Mouse (Mus musculus) embryonic facial prominence, embryonic 14.5 days (tissue): ENCODE data around the gene Ube2c. TPM values are rescaled to one million over a fixed set of nuclear protein-coding genes. Genes with fewer than 3 reads are reported as not detected.

ENCODE experiments used
- ATAC-seq: fragments of 200-750 bp; cut with Nextera tagmentation; 2 replicates; pipeline ENCODE4 v1.8.0; 2017; ENCODE audit warnings: low read depth, moderate number of reproducible peaks, moderate TSS enrichment
- DNase-seq: peaks from one replicate; pipeline ENCODE4 v3.0.0-alpha.2; 2015; ENCODE audit warnings: low spot score
- H3K27ac ChIP-seq: fragments of 300-500 bp; sonication (generic); replicated peaks from 2 replicates; pipeline ENCODE4 v1.5.1; 2014; ENCODE audit warnings: low read depth, mild to moderate bottlenecking, low read length, moderate library complexity
- H3K27me3 ChIP-seq: fragments of 300-500 bp; sonication (generic); replicated peaks from 2 replicates; pipeline ENCODE4 v1.6.1; 2014; ENCODE audit warnings: low read length; ENCODE audit not compliant: control insufficient read depth, insufficient read depth
- H3K36me3 ChIP-seq: fragments of 300-500 bp; sonication (generic); 2 replicates; pipeline ENCODE4 v1.6.1; 2014; ENCODE audit warnings: low read length, mixed read lengths; ENCODE audit not compliant: control insufficient read depth, insufficient read depth
- H3K4me1 ChIP-seq: fragments of 300-500 bp; sonication (generic); 2 replicates; pipeline ENCODE4 v1.6.1; 2014; ENCODE audit warnings: antibody characterized with exemption, low read length; ENCODE audit not compliant: control insufficient read depth, insufficient read depth
- H3K4me2 ChIP-seq: fragments of 300-500 bp; sonication (generic); 2 replicates; pipeline ENCODE4 v1.6.1; 2014; ENCODE audit warnings: low read depth, mild to moderate bottlenecking, low read length, moderate library complexity, mixed read lengths
- H3K4me3 ChIP-seq: fragments of 300-500 bp; sonication (generic); 2 replicates; pipeline ENCODE4 v1.5.1; 2014; ENCODE audit warnings: low read depth, mild to moderate bottlenecking, low read length
- H3K9ac ChIP-seq: fragments of 300-500 bp; sonication (generic); 2 replicates; pipeline ENCODE4 v1.6.1; 2014; ENCODE audit warnings: low read depth, mild to moderate bottlenecking, low read length, moderate library complexity, mixed read lengths
- H3K9me3 ChIP-seq: fragments of 300-500 bp; sonication (generic); 2 replicates; pipeline ENCODE4 v1.6.1; 2016; ENCODE audit warnings: low read length; ENCODE audit not compliant: control insufficient read depth
- WGBS: fragments of 180-500 bp; shearing (Covaris S2); extraction: QIAGEN DNeasy Blood & Tissue Kit; methylation state at CpG from one replicate; pipeline ENCODE4 v1.1.7; 2014; 5-methylcytosine and 5-hydroxymethylcytosine counted together
- polyA plus RNA-seq: library from polyadenylated mRNA; unstranded; fragments of >200 nt; fragmentation: Nextera tagmentation; extraction: Ambion mirVana; gene quantifications from 2 replicates; pipeline ENCODE4 v1.2.1, GENCODE M21; 2014

Ube2c gene
- polyA plus RNA-seq, 1 experiment from 2014 or later, result 229 TPM

DNA sequence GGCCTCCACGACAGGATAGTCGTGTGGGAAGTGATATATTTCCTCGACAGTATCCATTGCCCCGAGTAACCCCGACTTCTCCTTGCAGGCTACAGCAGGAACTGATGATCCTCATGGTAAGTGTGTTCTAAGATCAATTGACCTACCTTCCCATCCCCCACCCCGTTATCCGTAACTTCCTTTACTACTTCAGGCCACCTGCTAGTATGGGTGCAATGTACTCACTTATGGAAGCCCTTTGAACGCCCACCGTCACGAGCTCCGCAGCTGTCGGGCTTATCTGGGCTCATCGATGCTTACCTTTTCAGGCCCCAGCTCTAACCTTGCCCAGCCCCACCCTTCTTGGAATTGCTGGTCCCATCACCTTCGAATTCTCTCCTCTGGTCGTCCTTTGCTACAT, 581 bp downstream of the Ube2c start:
- Histone ChIP-seq H3K9me3 (no peaks in the 10 kb centered on the region), H3K27me3 (no peaks in the 10 kb centered on the region), H3K4me1 (peaks cover 18% of the 10 kb centered on the region; the same call in 1 of the 2 replicates), H3K27ac (0 out of 2 replicates have a peak overlapping the region, but pooled peaks have one; percentile 48), H3K4me2 (peak overlapping the region; percentile 93), H3K36me3 (peaks cover 42% of the 10 kb centered on the region), H3K9ac (peak overlapping the region; percentile 82), H3K4me3 (peak overlapping the region; percentile 93)
- DNase-seq (no peak), ATAC-seq (no peak)
- 4% methylated on average over 15 of the region's 15 CpGs for WGBS

DNA sequence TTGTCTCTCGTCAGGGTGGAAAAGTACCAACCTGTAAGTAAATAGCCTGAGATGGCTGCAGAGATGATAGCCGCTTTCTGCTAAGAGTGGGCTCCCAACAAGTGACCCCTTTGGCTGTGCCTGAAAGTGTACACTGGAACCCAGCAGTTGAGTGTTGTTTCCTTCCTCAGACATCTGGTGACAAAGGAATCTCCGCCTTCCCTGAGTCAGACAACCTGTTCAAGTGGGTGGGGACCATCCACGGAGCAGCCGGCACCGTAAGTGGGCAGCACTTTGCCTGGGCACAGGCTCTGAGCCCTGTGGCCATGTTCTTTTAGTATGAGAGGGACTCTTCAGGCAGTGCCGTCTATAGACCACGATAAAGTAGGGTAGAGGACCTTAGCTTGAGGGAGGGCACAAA, 1.4 kb downstream of the Ube2c start:
- Histone ChIP-seq H3K4me3 (peak overlapping the region; percentile 93), H3K4me1 (peaks cover 18% of the 10 kb centered on the region; the same call in 1 of the 2 replicates), H3K4me2 (peak overlapping the region; percentile 93), H3K9me3 (no peaks in the 10 kb centered on the region), H3K27ac (no peak overlapping the region), H3K36me3 (peaks cover 34% of the 10 kb centered on the region), H3K27me3 (no peaks in the 10 kb centered on the region), H3K9ac (peak overlapping the region; percentile 82)
- ATAC-seq, result no peak
- 74% methylated on average over 8 of the region's 8 CpGs for WGBS
- no peak for DNase-seq

DNA sequence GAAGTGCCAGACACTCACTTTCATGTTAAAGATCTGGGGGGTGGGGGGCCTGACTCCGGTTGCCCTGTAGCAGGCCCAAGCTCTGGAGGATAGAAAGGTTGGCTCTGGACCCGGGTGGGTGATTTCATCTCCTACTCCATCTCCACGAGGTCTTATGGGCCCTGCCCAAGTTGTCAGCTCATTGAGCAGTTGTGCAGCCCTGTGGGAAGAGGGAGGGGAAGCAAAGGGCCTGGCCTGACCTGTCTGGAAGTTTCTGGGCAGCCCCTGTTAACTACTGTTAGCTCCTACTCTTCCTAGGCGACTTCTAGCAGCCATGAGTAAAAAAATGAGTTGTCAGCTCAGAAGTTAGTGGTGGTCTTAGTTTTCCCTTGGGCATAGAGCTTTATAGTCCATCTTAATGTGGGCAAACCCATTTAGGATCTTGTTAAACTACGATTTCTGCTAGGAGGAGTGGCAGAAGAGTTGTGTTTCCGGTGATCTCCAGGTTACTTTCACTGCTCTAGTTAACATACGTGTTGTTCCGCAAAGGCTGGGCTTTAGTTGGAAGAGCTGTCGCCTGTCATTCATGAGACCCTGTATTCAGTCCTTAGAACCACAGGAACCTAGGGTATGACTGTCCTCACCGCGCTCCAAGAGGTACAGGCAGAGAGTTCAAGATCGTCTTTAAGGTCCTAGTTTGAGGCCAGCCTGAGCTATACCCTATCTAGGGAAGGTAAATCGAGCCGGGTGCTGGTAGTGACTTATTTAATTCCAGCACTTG, 3.7 kb downstream of the Ube2c start:
- no peak overlapping the region for H3K9ac ChIP-seq
- peaks cover 15% of the 10 kb centered on the region for H3K36me3 ChIP-seq
- H3K27me3 ChIP-seq, result no peaks in the 10 kb centered on the region
- H3K9me3 ChIP-seq, result no peaks in the 10 kb centered on the region
- peaks cover 18% of the 10 kb centered on the region; the same call in 1 of the 2 replicates for H3K4me1 ChIP-seq
- H3K4me3 ChIP-seq, result no peak overlapping the region
- ATAC-seq (no peak), DNase-seq (no peak)
- no peak overlapping the region for H3K4me2 ChIP-seq
- 79% methylated on average over 14 of the region's 14 CpGs for WGBS
- H3K27ac ChIP-seq, result no peak overlapping the region

DNA sequence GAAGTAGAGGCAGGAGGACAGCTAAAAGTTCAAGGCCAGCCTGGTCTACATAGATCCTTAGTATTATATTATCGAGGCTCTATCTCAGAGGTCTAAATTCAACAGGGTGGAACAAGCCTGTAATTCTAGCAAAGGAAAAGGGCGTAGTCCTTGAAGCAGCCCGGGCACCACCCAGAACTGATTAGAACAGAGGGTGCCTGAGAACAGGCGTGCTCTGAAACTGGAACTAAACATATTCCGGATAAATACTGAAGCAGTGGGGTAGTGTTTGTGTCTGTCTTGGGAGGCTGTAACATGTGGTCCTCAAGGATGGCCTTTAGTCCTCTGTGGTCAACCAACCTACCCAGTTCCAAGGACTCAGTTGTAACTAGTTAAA, 4.3 kb downstream of the Ube2c start:
- Histone ChIP-seq H3K27me3 (no peaks in the 10 kb centered on the region), H3K9me3 (no peaks in the 10 kb centered on the region), H3K36me3 (peaks cover 15% of the 10 kb centered on the region), H3K27ac (no peak overlapping the region), H3K4me1 (peaks cover 18% of the 10 kb centered on the region; the same call in 1 of the 2 replicates), H3K4me3 (no peak overlapping the region), H3K9ac (no peak overlapping the region), H3K4me2 (no peak overlapping the region)
- 83% methylated on average over 5 of the region's 5 CpGs for WGBS
- DNase-seq, result no peak
- no peak for ATAC-seq

DNA sequence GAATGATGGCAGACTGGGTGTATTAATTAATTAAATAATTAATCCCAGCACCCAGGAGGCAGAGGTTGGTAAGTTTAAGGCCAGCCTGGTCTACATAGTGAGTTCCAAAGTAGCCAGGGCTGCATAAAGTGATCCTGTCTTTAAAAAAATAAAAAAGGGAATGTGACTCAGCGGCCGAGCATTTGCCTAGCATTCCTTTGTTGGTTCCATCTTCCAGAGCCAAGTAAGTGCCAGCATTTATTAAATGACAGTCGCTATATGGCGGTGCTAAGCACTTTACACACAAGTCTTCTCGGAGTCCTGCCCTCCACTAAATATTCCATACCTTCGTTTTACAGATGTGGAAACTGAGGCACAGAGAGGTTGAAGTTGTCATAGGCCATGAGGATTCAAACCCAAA, 6.4 kb downstream of the Ube2c start:
- ATAC-seq, result no peak
- Histone ChIP-seq H3K36me3 (peaks cover 15% of the 10 kb centered on the region), H3K4me1 (peaks cover 9% of the 10 kb centered on the region; the same call in 1 of the 2 replicates)

DNA sequence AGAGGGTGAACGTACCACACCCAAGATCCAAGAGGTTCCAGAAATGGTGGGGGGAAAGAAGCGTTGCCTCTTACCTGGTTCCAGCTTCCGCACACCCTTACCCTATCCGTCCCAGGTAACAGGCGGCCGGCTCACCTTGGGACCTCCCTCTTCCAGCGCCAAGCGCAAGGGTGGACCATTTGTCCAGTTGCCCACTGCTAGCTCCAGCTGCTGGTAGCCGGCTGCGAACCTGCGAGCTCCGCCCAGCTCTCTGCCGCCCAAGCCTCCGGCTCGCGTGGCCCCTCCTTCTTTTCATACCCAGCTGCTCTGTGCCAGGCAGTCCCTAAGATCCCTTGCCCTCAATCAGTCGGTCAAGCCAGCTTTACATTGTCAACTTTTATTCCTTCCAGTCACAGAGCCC, 7.1 kb downstream of the Ube2c start:
- DNase-seq, result no peak
- Histone ChIP-seq H3K9ac (no peak overlapping the region), H3K9me3 (no peaks in the 10 kb centered on the region), H3K4me1 (peaks cover 6% of the 10 kb centered on the region; the same call in 1 of the 2 replicates), H3K4me3 (no peak overlapping the region), H3K4me2 (no peak overlapping the region), H3K27me3 (no peaks in the 10 kb centered on the region), H3K36me3 (peaks cover 12% of the 10 kb centered on the region), H3K27ac (no peak overlapping the region)
- WGBS, result 57% methylated on average over 14 of the region's 17 CpGs
- ATAC-seq, result no peak

More for the DNA sequence above, 6.4 kb downstream of the Ube2c start:
- H3K9me3 ChIP-seq, result no peaks in the 10 kb centered on the region
- no peaks in the 10 kb centered on the region for H3K27me3 ChIP-seq
- no peak overlapping the region for H3K27ac ChIP-seq
- 85% methylated on average over 6 of the region's 6 CpGs for WGBS
- H3K4me3 ChIP-seq, result no peak overlapping the region
- H3K9ac ChIP-seq, result no peak overlapping the region
- H3K4me2 ChIP-seq, result no peak overlapping the region
- DNase-seq, result no peak

- Histone ChIP-seq H3K27me3 (no peaks in the 10 kb centered on the region), H3K4me3 (no peak overlapping the region), H3K4me2 (0 out of 2 replicates have a peak overlapping the region, but pooled peaks have one; percentile 10), H3K27ac (no peak overlapping the region), H3K4me1 (no peaks in the 10 kb centered on the region; the same call in 1 of the 2 replicates), H3K36me3 (peaks cover 6% of the 10 kb centered on the region; the same call in 1 of the 2 replicates), H3K9ac (no peak overlapping the region), H3K9me3 (no peaks in the 10 kb centered on the region)
- no peak for DNase-seq
- no peak for ATAC-seq
- 79% methylated on average over 30 of the region's 30 CpGs for WGBS
Observed at GRCm38 (mm10) chr2:164777246-164778014, 7.7 kb downstream of the Ube2c start.

GRCm38 (mm10) chr2:164778015-164778287, 8.3 kb downstream of the Ube2c start:
- no peak for ATAC-seq
- Histone ChIP-seq H3K4me3 (no peak overlapping the region), H3K27me3 (no peaks in the 10 kb centered on the region), H3K36me3 (peaks cover 4% of the 10 kb centered on the region; the same call in 1 of the 2 replicates), H3K9ac (no peak overlapping the region), H3K27ac (no peak overlapping the region), H3K4me1 (no peaks in the 10 kb centered on the region), H3K4me2 (0 out of 2 replicates have a peak overlapping the region, but pooled peaks have one; percentile 10), H3K9me3 (no peaks in the 10 kb centered on the region)
- no peak for DNase-seq
- 90% methylated on average over 11 of the region's 11 CpGs for WGBS
